Mouse (Mus musculus): ENCODE results near the gene Cidec.

GRCm38 (mm10) chr6:113434691-113435090, 869 bp downstream of the Cidec start:
- TF ChIP-seq GATA1 (IDR thresholded peaks at IDR 0.05; ENCODE audit: low read length) (no peak), TAL1 (IDR thresholded peaks at IDR 0.05; ENCODE audit: low read length) (no peak)

Data from erythroblast, embryonic 14.5 days (primary cell).